Mouse (Mus musculus) erythroblast, embryonic 14.5 days (primary cell): Measurements from ENCODE around the gene Nop58. TPM values are rescaled to one million over a fixed set of nuclear protein-coding genes. Genes with fewer than 3 reads are reported as not detected.
"Not testable (repeated sequence)": the region's sequence is repeated elsewhere in the genome, so short reads cannot be mapped to it uniquely, and the experiment has no call there.

Source experiments
- H3K27me3 ChIP-seq: 2 replicates; pipeline ENCODE4 v1.6.1; 2012; ENCODE audit warnings: inconsistent platforms; ENCODE audit not compliant: control insufficient read depth
- H3K36me3 ChIP-seq: 2 replicates; pipeline ENCODE4 v1.6.1; 2012; ENCODE audit warnings: mild to moderate bottlenecking, inconsistent platforms; ENCODE audit not compliant: control insufficient read depth
- H3K4me1 ChIP-seq: 2 replicates; pipeline ENCODE4 v1.6.1; 2012; ENCODE audit warnings: inconsistent platforms; ENCODE audit not compliant: control insufficient read depth
- H3K4me3 ChIP-seq: replicated peaks from 2 replicates; pipeline ENCODE3; 2012; ENCODE audit warnings: moderate library complexity, mild to moderate bottlenecking, inconsistent platforms
- H3K9me3 ChIP-seq: 2 replicates; pipeline ENCODE4 v1.6.1; 2012; ENCODE audit warnings: low read length, inconsistent platforms, mixed read lengths; ENCODE audit not compliant: control insufficient read depth
- GATA1 ChIP-seq: IDR thresholded peaks from 2 replicates; pipeline ENCODE4 v1.6.1; 2012; ENCODE audit warnings: low read length, inconsistent platforms, mixed read lengths
- TAL1 ChIP-seq: IDR thresholded peaks from 3 replicates; pipeline ENCODE4 v1.6.1; 2012; ENCODE audit warnings: low read length, inconsistent platforms, mixed read lengths
- polyA plus RNA-seq: library from polyadenylated mRNA; stranded (reverse); fragments of >175 nt; gene quantifications from 2 replicates; pipeline ENCODE4 v1.2.3, GENCODE M21; 2012

Gene Nop58
- polyA plus RNA-seq, 1 experiment: 5.2 TPM

DNA sequence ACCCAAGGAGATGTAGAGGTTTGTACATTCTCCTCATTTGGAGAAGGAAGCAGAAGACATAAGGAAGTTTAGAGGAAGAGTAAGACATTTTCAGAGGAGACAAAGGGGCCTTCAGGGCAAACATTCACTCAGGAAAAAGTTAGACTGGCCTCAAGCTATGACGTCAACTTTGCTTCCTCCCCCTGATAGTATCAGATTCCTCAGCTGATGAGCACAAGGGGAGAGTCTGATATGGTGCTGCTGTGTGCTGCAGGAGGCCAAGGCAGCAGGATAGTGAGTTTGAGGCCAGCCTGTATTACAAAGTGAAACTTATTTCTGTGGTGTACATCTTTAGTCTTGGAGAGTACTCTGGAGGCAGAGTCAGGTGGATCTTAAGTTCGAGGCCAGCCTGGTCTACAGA, 64.3 kb downstream of the Nop58 start:
- no peak for TF ChIP-seq TAL1
- no peak for TF ChIP-seq GATA1
- Histone ChIP-seq H3K27me3 (no peaks in the 10 kb centered on the region), H3K9me3 (no peaks in the 10 kb centered on the region), H3K4me1 (peaks cover 6% of the 10 kb centered on the region), H3K4me3 (no peak overlapping the region), H3K36me3 (no peaks in the 10 kb centered on the region)

DNA sequence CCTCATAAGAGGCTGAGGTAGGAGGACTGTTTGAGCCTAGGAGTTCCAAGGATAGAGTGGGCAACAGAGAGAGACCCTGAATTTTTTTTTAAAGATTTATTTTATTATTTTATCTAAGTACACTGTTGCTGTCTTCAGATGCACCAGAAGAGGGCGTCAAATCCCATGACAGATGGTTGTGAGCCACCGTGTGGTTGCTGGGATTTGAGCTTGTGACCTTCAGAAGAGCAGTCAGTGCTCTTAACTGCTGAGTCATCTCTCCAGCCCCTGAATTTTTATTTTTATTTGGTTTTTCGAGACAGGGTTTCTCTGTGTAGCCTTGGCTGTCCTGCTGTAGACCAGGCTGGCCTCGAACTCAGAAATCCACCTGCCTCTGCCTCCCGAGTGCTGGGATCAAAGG, 65.0 kb downstream of the Nop58 start:
- H3K27me3 ChIP-seq, H3K4me3 ChIP-seq, H3K36me3 ChIP-seq, H3K4me1 ChIP-seq, H3K9me3 ChIP-seq: not testable (repeated sequence)

DNA sequence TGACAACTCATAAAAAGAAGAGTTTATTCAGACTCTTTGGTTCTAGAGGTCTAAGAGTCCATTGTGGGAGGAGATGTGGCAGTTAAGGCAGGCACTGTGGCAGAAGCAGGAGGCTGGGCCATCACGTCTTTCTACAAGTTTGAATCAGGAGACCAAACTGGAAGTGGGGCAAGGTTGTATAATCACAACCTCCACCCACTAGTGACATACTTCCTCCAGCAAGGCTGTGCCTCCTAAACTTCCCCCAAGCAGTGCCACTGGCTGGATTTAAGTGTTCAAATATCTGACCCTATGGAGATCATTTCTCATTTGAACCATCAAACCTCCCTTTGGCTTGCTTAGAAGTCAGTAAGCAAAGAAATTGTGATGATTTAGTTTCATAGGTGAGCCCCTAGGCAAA, 70.5 kb downstream of the Nop58 start:
- H3K4me3 ChIP-seq: no peak overlapping the region
- no peaks in the 10 kb centered on the region; the same call in 1 of the 2 replicates for H3K4me1 ChIP-seq
- no peaks in the 10 kb centered on the region for H3K36me3 ChIP-seq
- H3K27me3 ChIP-seq: no peaks in the 10 kb centered on the region
- no peaks in the 10 kb centered on the region for H3K9me3 ChIP-seq
- no peak for TF ChIP-seq TAL1
- no peak for TF ChIP-seq GATA1

DNA sequence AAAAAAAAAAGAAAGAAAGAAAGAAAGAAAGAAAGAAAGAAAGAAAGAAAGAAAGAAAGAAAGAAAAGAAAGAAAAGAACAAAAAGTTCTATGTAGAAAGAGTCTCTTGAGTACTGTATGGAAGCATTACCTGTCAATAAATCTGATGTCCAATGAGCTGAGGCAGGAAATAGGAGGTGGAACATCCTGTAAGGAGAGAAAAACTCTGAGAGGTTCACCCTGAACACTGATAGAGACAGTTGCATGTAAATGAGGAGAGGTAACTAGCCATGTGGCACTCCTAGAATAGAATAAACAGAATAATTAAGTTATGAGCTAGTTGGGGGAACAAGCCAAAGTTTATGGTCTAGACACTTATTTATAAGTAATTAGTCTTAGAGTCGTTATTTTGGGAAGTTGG, 73.6 kb downstream of the Nop58 start:
- Histone ChIP-seq H3K4me1 (peaks cover 11% of the 10 kb centered on the region), H3K9me3 (no peaks in the 10 kb centered on the region), H3K4me3 (no peak overlapping the region), H3K36me3 (no peaks in the 10 kb centered on the region), H3K27me3 (peaks cover 10% of the 10 kb centered on the region)
- no peak for TF ChIP-seq TAL1
- no peak for TF ChIP-seq GATA1

DNA sequence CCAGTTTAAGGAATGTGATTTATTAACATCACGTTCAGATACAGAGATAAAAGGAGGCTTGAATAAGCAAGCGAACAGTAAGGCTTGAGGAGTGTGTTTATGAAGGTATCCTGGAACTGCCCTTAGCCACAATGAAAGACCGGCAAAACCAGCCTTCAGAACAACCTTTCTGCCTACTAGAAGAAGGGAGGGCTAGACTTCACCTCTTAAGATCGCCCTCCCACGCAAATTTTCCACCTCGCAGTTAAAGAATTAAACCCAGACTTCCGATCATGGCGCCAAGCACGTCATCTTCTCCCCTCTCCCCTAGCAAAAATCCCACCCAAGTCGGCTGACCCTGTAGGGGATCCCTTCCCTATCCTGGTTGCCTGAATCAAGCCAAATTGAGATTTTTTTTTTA, 77.4 kb downstream of the Nop58 start:
- peak overlapping the region; percentile 86 for H3K4me3 ChIP-seq
- no peaks in the 10 kb centered on the region for H3K9me3 ChIP-seq
- TF ChIP-seq GATA1: no peak
- no peak for TF ChIP-seq TAL1
- no peaks in the 10 kb centered on the region for H3K36me3 ChIP-seq
- peaks cover 28% of the 10 kb centered on the region for H3K4me1 ChIP-seq
- H3K27me3 ChIP-seq: peaks cover 28% of the 10 kb centered on the region

DNA sequence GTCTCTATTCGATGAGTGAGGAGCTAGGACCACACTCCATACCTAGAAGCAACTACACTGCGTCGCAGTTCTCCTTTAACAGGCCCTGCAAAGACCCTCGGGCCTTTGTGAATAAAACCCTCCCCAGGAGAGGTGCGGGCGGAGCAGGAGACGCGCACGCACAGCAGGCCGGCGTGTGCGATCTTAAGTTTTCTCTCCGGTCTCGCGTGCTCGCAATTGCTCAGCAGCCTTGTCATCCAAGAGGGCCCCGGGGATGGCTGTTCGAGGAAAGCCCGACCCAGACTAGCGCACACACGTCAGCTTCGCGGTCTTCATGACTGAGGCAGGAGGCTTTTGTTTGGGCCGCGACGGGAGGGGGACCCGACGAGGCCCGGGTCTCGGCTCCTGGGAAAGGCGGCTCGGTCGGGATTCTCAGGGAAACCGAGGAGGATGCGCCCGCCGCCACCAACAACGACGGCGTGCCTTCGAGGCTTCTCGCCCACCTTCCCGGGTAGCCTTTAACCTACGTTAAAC, 77.9 kb downstream of the Nop58 start:
- TF ChIP-seq GATA1 (no peak), TAL1 (no peak)
- H3K9me3 ChIP-seq: no peaks in the 10 kb centered on the region
- peaks cover 28% of the 10 kb centered on the region for H3K27me3 ChIP-seq
- H3K4me3 ChIP-seq: peak overlapping the region; percentile 86
- H3K4me1 ChIP-seq: peaks cover 28% of the 10 kb centered on the region
- no peaks in the 10 kb centered on the region for H3K36me3 ChIP-seq

DNA sequence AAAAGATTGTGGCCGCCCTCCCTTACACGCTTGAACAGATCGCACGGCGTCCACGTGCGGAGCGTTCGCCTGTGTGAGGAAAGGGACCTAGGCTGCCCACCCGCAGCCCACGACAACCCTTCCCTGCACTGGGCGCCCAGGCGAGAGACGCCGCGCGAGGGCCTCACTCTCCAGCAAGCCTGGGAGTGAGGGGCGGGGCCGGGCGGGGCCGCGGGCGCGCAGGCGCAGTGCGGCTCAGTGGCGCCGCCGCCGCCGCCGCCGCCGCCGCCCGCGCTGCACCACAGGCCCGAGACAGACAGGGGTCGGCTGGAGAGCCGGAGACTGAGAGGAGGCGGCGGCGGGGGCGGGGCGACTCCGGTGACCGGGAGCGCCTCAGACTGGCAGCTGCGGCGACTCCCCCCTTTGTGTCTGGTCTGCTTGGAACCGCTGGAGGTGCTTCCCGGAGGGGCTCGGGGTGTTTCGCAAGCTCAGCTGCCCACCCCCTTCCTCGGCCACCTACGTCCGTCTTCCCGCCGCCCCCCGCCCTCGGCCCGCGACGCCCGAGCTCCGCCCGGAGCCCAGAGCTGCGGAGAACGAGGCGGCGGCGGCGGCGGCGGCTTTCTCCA, 78.5 kb downstream of the Nop58 start, which contains the start of gene Bmpr2:
TSS of gene Bmpr2 (plus strand) at position 237 of the 605 bp plus-strand sequence.
- TF ChIP-seq TAL1: no peak
- TF ChIP-seq GATA1: no peak
- H3K4me3 ChIP-seq: peak within 1 kb of the TSS; percentile 86
- peaks cover 28% of the 10 kb centered on the region for H3K4me1 ChIP-seq
- H3K36me3 ChIP-seq: no peaks in the 10 kb centered on the region
- H3K9me3 ChIP-seq: no peaks in the 10 kb centered on the region
- peaks cover 28% of the 10 kb centered on the region for H3K27me3 ChIP-seq

DNA sequence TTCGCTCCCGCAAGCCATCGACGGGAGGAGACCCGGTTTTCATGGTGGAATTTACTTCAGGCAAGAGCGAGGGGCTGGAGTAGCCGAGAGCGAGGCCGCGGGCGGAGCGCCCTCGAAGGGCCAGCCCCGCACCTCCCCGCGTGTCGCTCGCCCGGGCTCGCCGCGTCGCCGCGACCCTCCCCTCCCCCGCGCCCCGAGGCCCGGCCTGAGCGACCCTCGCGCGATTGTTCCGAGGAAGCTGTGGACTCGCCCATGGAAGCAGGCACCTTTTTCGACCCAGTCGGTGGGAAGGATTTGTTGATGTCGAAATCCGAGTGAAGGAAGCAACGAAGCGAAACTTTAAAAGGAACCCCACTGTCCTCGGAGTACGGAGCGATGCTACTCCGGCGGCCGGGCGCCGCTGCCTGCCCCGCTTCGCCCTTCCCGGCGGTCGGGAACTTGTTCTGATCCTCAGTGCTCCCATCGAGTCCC, 79.0 kb downstream of the Nop58 start:
- Histone ChIP-seq H3K9me3 (no peaks in the 10 kb centered on the region), H3K4me3 (peak overlapping the region; percentile 86), H3K27me3 (peaks cover 28% of the 10 kb centered on the region), H3K36me3 (no peaks in the 10 kb centered on the region), H3K4me1 (peaks cover 28% of the 10 kb centered on the region)
- TF ChIP-seq TAL1 (no peak), GATA1 (no peak)

DNA sequence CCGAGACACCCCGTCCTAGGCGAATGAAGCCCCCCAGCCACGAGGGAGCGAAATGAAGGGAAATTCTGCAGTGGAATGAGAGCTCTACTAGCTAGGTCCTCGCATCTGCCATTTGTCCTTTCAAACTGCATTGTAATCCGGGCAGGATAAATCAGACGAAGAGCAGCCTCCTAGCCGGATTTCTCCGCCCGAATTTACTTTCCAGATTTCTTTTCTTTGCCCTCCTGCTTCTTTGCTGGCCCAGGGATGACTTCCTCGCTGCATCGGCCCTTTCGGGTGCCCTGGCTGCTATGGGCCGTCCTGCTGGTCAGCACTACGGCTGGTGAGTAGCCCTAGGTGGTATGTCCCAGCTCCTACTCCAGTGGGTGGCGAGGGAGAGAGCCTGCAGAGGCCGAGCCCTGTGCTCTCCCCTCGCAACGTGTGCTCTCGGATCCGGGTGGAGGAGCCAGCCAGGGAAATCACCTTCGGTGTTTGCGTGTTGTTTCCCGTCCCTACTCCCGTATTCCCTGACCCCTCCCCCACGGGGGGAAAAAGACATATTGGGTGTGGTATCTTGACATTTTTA, 79.7 kb downstream of the Nop58 start:
- Histone ChIP-seq H3K27me3 (peaks cover 28% of the 10 kb centered on the region), H3K4me1 (peaks cover 28% of the 10 kb centered on the region), H3K36me3 (no peaks in the 10 kb centered on the region), H3K4me3 (peak overlapping the region; percentile 86), H3K9me3 (no peaks in the 10 kb centered on the region)
- TF ChIP-seq TAL1 (no peak), GATA1 (no peak)
